Mouse (Mus musculus) spleen, adult 18-20 months (tissue): Measurements from ENCODE around the gene Hist1h2af.

Experiments
- DNase-seq, 2 experiments: peaks; one replicate each; pipeline ENCODE4 v3.0.0; 2022; ENCODE audit warnings: mixed read lengths in 2 of 2

Hist1h2af gene

DNA sequence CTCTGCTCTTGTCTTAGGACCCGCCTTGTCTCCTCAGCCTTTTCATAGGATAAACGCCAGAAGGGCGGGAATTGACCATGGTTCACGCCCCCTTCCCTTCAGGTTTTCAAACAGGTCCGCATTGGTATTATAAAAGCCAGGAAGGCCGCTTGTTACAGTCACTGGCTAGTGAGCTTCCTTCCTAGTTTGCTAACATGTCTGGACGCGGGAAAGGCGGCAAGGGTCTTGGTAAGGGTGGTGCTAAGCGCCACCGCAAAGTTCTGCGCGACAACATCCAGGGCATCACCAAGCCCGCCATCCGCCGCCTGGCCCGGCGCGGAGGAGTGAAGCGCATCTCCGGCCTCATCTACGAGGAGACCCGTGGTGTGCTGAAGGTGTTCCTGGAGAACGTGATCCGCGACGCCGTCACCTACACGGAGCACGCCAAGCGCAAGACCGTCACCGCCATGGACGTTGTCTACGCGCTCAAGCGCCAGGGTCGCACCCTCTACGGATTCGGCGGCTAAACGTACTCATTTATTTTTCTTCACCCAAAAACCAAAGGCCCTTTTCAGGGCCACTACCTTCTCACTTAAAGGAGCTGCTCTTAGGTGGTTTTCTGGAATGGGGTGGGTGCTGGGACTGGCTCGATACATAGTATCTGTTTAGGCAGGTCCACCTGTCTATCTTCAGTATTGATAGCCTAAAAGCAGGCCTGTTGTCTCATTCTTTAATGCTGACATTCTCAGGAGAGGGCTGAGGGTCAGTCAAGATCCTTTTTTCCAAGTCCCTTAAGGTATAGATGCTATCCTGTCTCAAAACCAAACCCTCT is 47.9 kb downstream of the Hist1h2af start, which contains the start of gene Hist1h4d:
Gene Hist1h4d (plus strand): TSS at position 191 of the 811 bp plus-strand sequence.
- DNase-seq: peak; percentile 86 to 90

- no peak for DNase-seq
Observed at GRCm38 (mm10) chr13:23582219-23583056, 48.7 kb downstream of the Hist1h2af start.

DNA sequence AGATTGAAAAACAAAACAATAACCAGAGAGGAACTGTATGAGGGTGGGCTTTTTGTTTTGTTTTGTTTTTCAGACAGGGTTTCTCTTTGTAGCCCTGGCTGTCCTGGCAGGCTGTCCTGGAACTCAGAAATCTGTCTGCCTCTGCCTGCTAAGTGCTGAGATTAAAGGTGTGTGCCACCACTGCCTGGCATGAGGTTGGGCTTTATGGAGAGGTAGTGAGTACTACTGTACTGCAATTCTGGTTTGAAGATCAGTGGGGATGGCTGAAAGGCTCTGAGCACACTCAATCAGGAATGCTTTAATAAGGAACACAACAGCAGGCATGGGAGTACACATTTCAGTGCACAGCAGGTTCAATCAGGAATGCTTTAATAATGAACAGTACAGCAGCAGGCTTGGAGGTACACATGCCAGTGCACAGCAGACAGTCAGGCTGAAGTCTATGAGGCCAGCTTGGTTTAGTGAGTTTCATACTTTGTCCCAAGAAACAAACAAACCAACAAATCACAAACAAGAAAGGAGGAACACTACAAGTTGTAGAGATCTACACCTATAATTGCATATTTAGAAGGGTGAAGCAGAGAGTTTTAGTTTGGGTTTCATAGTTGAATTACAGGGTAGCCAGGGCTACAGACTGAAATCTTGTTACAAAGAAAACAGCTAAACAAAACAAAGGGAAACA is 49.8 kb downstream of the Hist1h2af start:
- no peak for DNase-seq
